Comparison of ENCODE assay signal across 8 mouse cellular contexts in the genomic region with DNA sequence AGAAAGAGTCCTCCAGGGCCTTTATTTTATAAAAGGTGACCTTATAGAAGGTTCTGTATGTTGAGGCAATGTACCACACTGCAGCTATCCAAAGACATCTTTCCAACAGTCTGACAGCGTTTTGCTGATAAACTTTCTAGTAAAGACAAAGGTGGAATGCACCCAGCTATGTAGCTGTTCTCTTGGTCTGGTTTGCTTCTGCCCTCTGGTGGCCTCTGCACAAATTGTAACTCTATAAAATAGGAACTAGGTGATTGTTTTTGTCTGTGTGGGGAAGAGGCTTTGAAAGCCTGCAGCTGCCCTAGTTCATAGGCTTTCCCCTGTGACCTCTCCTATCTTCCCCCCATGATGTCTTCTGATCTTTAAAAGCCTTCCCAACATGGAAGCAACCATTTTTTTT. TPM values are rescaled to one million over a fixed set of nuclear protein-coding genes. Genes with fewer than 3 reads are reported as not detected.
DNase-seq lines count a peak whose midpoint lies in the region; ATAC-seq lines count a peak whose summit lies in the region.
"Had no signal": no experiment of that assay in that cellular context is flagged by ENCODE, and none has a peak within 500 bp of the region (broad histone marks: within the 10 kb centered on the region; RNA-seq: fewer than 3 reads in every experiment).

No protein-coding gene starts in this region.

- H3K27me3 ChIP-seq in forebrain, embryonic 12.5 days: no peaks in the 10 kb centered on the region
- no peaks in the 10 kb centered on the region for H3K27me3 ChIP-seq in hindbrain, embryonic 12.5 days
- H3K27me3 ChIP-seq: limb, embryonic 15.5 days had no signal

- no peak overlapping the region for H3K9ac ChIP-seq in forebrain, embryonic 12.5 days
- no peak overlapping the region for H3K9ac ChIP-seq in hindbrain, embryonic 12.5 days
- H3K9ac ChIP-seq: limb, embryonic 15.5 days had no signal

- DNase-seq in Muller cell, postnatal 12 days (ENCODE audit: inconsistent ontology term): peak; percentile 34
- DNase-seq in c-Kit-negative CD71-positive TER-119-positive erythroid progenitor cells, embryonic 14.5 days (ENCODE audit: low read depth, low spot score): peak; percentile 6
- DNase-seq in layer of hippocampus, adult 9-11 months: peak; percentile 63
- DNase-seq in lung, postnatal 10 days: peak; percentile 78
- DNase-seq in right cerebral cortex, adult 18-20 months: peak; percentile 75

- peak; percentile 71; the same call in 1 of the 2 replicates for ATAC-seq in forebrain, embryonic 12.5 days (ENCODE audit: low FRiP score)
- ATAC-seq in hindbrain, embryonic 12.5 days (ENCODE audit: low FRiP score): peak; percentile 50

- 9% methylated on average over 1 of the region's 1 CpGs for WGBS in forebrain, embryonic 12.5 days
- WGBS in hindbrain, embryonic 12.5 days: 19% methylated on average over 1 of the region's 1 CpGs

- H3K4me3 ChIP-seq in forebrain, embryonic 12.5 days (replicated peaks): no peak overlapping the region
- H3K4me3 ChIP-seq in hindbrain, embryonic 12.5 days: no peak overlapping the region
- H3K4me3 ChIP-seq: limb, embryonic 15.5 days had no signal

- no peaks in the 10 kb centered on the region for H3K9me3 ChIP-seq in forebrain, embryonic 12.5 days
- no peaks in the 10 kb centered on the region for H3K9me3 ChIP-seq in hindbrain, embryonic 12.5 days (replicated peaks)
- H3K9me3 ChIP-seq: limb, embryonic 15.5 days had no signal

- no peaks in the 10 kb centered on the region for H3K36me3 ChIP-seq in forebrain, embryonic 12.5 days (replicated peaks)
- H3K36me3 ChIP-seq in hindbrain, embryonic 12.5 days: no peaks in the 10 kb centered on the region
- H3K36me3 ChIP-seq: limb, embryonic 15.5 days had no signal

- no peak overlapping the region for H3K4me2 ChIP-seq in forebrain, embryonic 12.5 days
- no peak overlapping the region for H3K4me2 ChIP-seq in hindbrain, embryonic 12.5 days (replicated peaks)
- H3K4me2 ChIP-seq: limb, embryonic 15.5 days had no signal

- no peaks in the 10 kb centered on the region for H3K4me1 ChIP-seq in forebrain, embryonic 12.5 days
- no peaks in the 10 kb centered on the region for H3K4me1 ChIP-seq in hindbrain, embryonic 12.5 days
- H3K4me1 ChIP-seq: limb, embryonic 15.5 days had no signal

- H3K27ac ChIP-seq in forebrain, embryonic 12.5 days: no peak overlapping the region
- H3K27ac ChIP-seq in hindbrain, embryonic 12.5 days: no peak overlapping the region
- H3K27ac ChIP-seq: limb, embryonic 15.5 days had no signal

RNA-seq across cellular contexts. Expression of a gene that starts 59.7 kb away (rescaled TPM):
- polyA plus RNA-seq in forebrain, embryonic 12.5 days (2016; fragmentation: Nextera tagmentation; extraction: Ambion mirVana): 0.06 and 0.13 TPM in 2 replicates
- 0.07 and 0.39 TPM in 2 replicates for polyA plus RNA-seq in hindbrain, embryonic 12.5 days (2016; fragmentation: Nextera tagmentation; extraction: Ambion mirVana)

Comparison
In these comparisons a context has a peak if more than half of its experiments do, and no peak if none do; other contexts are left out.
1. DNase-seq: peak in every context shown above with its lines; median percentile 78 in lung, postnatal 10 days; 75 in right cerebral cortex, adult 18-20 months; 63 in layer of hippocampus, adult 9-11 months; 34 in Muller cell, postnatal 12 days; 6 in c-Kit-negative CD71-positive TER-119-positive erythroid progenitor cells, embryonic 14.5 days.